Mouse (Mus musculus) lung, postnatal 4 days (tissue): ENCODE measurements around the gene Sclt1.

ENCODE experiments used
- DNase-seq, 2 experiments: peaks; one replicate each; pipeline ENCODE4 v3.0.0; 2021

Sclt1 gene

DNA sequence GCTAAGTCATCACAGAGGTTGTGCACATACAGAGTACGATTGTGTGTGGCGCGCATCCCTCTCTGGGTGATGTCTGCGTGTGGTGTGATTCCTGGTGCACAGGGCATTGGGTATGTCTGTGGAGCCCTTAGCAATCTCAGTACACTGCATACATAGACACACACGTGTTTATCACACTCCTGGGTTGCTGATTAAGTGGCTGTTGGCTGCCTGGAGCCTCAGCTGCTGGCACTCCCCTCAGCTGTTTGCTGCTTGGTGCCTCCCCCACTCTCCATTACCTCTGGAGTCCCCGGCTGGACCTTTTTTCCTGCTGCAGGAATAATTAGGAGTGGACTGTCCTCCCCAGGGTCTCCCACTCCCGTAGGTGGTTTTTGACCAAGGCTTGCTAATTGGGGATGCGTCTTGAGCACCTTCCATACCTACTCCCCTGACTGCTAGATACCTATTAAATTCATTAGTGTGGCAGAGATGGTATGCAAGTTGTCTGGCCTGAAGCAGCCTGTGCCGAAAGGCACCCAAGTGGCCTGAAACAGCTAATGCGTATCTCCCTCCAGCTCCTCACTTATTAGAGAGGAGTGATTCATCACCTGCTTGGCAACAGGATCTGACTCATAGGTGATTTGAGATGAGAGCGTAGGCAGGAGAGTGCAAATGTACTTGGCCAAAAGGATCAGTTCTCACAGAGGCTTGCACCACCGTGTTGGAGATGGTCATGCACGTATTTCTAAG lies 136.5 kb downstream of the Sclt1 start:
- DNase-seq, result peak in 1 of 2 experiments; percentile 21

DNA sequence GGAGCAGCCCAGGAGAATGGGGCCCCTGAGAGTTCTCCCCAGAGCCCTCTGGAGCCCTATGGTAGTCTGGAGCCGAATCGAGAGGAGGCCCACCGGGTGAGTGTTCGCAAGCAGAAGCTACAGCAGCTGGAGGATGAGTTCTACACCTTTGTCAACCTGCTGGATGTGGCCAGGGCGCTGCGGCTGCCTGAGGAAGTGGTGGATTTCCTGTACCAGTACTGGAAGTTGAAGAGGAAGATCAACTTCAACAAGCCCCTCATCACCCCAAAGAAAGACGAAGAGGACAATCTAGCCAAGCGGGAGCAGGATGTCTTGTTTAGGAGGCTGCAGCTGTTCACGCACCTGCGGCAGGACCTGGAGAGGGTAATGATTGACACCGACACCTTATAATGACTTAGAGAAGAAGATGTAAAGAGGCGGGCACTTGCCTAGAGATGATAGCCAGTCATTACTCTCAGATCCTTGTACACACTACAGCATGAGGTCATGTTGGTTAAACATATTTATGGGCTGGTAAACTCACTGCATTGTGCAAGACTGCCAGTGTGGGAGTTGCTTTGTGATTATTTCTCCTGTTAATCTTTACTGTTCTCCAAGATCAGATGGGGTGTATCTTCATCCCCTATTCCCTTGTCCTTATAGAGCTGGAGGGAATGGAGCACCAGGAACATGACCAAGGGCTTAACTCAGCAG lies 137.5 kb downstream of the Sclt1 start:
- peak in 1 of 2 experiments; percentile 12 for DNase-seq

DNA sequence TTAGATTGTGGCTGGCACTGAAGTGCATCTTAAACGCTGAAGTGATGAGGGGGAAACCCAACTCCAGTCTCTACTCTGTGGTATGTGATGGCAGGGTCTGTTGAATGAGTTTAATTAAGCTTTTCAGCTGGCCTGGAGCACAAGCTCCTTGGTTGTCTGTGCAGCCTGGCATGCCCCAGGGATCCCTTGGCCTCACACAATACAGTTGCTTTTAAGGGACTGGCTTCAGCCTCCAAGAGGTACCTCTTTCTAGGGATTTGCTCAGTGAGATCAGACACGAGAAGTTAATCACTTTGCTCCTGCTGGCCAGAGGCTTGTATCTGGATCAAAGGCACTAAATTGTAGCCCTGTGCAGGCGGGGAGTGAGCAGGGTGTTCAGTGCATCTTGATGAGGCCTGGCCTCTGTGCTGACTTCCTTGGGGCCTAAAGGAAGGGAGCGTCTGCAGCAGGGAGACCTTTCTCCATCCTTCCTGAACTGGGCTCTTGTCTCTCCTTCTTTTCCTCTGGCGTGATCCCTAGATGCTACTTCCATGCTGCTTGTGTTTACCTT lies 138.8 kb downstream of the Sclt1 start:
- DNase-seq, result no peak

DNA sequence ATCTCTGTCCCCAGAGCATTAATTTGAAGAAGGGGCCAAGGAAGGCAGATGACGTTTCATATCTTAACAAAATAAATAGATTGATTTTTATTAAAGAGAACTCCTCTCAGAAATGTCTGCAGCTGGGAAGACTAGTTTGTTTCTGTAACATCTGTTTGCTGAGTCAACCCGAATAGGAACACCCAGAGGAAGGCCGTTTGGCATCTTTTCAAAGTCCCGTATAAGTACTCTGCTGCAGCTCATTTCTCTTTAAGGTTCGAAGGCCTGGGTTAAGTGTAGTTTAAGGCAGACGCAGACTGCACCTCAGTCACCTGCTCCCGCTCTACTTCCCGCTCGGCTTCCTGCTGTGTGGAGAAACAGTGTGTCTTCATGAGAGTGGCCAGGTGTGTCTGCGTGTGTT lies 139.4 kb downstream of the Sclt1 start:
- DNase-seq, result no peak

DNA sequence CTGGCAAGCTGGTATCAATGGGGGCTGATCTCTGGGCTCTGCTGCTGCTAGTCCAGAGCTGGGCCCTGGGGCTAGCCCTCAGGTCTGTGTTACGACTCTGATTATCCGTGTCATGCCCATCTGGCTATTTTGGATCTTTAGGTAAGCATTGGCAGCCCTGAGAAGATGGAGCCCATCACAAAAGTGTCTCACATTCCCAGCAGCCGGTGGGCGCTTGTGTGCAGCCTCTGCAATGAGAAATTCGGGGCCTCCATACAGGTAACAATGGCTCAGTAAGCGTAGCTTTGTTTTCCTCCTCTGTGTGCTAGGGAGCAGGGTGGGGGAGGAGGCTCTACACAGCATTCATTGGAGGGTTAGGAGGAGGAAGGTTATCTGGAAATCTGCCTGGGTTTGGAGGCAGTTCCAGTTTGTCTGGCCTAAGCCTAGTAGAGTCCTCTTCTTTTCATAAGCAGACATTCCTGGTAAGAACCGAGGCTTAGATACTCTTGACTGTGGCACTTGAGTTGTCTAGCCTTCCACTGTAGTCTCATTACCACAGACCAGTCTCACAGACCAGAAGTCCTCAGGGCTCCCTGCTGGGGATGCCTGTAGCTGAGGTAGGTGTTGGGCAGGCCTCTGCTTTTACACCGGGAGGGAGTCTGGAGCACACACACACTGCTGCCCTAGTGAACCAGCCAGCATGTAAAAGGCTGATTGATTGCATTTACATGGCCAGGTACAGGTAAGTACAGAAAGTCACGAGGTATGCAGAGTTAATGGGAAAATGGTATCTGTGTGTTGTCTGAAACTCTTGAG lies 140.9 kb downstream of the Sclt1 start:
- no peak for DNase-seq

DNA sequence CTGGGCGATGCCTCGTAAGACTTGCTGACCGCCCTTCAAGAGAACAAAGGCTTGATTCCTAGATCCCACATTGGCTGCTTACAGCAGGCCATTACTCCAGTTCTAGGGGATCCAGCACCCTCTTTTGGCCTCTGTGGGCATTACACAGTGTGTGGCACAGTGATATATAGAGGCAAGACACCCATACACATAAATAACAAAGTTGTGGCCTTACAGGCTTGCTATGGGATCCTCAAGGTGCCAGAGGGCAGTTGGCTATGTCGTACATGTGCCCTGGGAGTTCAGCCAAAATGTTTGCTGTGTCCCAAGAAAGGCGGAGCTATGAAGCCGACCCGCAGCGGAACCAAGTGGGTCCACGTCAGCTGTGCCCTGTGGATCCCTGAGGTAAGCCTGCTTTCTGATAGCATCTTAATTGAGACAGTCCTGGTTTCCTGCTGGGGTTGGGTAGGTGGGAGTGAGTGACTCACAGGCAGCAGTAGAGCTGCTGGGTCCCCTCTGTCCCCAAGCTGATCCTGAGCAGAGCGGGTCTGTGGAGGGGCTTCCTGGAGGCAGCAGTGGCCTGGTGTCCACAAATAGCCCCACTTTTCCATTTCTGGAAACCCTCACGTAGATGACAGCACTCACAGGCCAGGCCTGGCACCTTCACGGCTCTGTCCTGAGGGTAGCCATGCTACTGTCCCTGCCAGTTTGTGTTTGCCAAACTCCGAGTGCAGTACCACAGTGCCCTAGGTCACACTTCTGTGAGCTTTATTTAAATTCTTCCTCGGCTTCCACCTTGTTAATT lies 142.3 kb downstream of the Sclt1 start:
- peak in 1 of 2 experiments; percentile 61 for DNase-seq

DNA sequence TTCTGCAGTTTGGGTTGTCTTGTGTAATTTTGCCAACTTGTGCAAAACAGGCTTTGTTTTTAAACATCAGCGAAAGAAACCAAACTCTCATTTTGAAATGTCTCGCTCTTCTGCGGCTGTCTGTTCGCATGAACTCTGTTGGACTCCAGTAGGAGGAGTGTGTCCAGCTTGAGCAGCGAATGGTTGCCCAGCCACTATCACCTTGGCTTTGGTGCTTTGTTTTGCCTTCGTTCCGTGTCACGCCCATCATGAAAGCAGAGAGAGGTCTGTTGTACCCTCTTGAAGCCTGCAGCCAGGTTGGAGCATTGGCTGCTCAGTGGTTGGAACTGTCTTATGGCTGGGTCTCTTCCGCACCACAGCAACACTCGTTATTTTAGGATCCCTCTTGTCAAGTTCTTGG lies 143.1 kb downstream of the Sclt1 start:
- DNase-seq, result no peak

DNA sequence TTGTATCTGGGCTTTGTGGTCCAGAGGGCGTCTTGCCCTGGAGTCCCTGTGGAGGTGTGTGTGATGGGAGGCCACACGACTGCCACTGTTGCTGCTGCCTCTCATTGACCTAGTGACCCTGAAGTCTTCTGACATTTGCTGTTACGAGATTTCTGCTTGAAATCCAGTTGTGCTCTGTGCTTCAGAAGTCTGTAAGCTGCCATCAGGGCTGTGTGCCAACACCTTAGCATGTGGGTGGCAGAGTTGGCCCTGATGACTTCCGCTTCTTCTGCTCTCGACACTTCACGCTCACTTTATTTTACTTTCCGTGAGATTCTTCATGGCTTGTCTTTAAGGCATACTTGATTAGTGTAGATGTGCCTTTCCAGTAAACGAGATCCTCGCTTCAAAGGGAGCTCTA lies 143.9 kb downstream of the Sclt1 start:
- DNase-seq, result no peak

DNA sequence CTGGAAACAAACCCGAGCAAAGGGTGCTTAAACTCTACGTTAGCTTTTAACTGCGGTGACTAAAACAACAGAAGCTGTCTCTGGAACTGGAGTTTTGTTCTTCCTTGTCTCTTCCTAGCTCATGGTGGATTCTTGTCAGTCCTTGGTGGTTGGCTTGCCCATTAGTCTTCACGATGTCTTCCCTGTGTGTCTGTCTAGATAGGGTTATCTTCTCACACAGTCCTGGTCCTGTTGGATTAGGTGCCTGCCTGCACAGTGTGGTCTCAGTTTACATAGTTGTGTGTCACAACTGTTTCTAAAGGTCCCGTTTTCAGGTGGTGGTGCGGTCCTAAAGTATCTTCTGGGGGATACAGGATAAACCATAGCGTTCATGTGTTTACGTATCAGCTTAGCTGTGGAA lies 145.3 kb downstream of the Sclt1 start:
- DNase-seq, result no peak

DNA sequence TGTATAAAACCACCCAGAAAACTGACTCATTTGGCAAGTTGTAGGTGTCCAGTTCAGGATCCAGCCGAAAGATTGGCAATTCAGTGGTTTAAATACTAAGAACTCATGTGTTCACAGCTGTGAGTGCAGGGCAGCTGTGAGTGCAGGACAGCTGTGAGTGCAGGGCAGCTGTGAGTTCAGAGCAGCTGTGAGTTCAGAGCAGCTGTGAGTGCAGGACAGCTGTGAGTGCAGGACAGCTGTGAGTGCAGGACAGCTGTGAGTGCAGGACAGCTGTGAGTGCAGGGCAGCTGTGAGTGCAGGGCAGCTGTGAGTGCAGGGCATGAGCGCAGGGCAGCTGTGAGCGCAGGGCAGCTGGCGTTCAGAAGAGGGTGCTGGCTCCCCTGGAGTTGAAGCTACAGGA lies 147.3 kb downstream of the Sclt1 start:
- no peak for DNase-seq

DNA sequence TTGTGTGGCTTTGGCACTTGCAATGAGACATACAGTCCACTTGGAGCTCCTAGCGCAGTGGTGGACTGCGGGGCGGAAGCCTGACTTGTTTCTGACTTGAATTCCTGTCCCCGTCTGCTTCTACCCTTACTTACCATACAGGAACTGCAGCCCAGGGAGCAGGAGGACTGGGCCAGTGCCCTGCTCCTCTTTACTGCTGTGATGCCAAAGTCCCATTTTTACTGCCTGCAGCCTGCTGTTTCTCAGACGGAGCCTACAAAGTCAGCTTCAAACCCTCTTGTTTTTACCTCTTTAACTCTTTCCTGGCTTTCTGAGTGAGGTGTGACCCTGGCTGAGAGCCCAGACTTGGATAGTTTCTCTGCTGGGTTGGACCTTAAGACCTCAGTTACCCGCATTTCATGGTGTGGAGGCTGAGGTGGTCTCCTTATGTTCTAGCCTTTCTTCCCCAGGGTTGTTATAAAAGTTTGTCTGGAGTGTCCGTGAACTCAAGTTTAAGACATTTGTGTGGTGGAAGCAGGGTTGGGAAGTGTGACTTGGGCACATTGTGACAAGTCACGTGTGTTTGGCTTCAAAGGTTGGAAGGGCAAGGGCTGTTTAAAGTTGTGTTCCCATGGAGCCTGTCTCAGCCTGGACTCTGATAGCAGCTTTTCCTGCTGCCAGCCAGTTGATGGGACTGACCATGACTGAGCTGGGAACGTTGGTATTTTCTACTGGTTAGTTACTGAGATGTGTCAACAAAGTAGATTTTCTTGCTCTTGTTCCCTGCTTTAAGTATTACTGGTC lies 148.0 kb downstream of the Sclt1 start:
- no peak for DNase-seq

DNA sequence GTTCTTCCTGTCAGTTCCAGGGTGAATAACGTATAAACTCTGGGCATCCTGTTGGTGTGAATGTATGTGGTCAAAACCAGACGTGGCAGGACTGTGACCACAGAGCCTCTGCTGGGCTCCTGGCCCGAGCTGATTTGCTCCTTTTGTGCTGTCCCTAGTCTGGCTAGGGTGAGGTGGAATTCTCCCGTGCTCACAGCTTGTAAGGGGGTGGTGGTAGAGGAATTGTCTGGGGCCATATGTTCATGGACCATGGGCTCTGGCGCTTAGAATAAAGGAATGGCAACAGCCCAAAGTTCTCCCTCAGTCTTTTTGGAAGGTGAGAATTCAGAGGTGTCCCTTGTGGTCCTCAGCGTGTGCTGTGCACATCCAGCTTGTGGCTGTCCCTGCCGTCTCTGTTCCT lies 149.5 kb downstream of the Sclt1 start:
- DNase-seq, result no peak

DNA sequence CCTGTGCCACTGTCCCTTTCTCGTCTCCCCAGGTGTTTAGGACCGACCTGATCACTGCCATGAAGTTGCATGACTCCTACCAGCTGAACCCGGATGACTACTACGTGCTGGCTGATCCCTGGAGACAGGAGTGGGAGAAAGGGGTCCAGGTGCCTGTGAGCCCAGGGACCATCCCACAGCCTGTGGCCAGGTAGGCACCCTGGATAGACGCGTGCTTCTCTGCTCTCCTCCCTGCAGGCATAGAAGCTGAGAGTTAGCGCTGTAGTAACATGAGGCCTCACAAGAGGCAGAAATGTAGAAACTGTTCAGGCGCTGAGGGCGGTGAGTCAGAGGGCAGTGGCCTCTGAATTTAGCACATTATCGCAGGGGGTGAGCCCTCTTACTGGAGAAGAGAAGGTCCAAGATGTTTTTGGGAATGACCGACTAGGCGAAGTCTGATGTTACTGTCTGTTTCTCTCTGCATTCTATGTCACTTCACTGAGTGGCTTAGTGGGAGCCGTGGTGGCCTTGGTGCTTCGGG lies 150.6 kb downstream of the Sclt1 start:
- DNase-seq, result no peak

DNA sequence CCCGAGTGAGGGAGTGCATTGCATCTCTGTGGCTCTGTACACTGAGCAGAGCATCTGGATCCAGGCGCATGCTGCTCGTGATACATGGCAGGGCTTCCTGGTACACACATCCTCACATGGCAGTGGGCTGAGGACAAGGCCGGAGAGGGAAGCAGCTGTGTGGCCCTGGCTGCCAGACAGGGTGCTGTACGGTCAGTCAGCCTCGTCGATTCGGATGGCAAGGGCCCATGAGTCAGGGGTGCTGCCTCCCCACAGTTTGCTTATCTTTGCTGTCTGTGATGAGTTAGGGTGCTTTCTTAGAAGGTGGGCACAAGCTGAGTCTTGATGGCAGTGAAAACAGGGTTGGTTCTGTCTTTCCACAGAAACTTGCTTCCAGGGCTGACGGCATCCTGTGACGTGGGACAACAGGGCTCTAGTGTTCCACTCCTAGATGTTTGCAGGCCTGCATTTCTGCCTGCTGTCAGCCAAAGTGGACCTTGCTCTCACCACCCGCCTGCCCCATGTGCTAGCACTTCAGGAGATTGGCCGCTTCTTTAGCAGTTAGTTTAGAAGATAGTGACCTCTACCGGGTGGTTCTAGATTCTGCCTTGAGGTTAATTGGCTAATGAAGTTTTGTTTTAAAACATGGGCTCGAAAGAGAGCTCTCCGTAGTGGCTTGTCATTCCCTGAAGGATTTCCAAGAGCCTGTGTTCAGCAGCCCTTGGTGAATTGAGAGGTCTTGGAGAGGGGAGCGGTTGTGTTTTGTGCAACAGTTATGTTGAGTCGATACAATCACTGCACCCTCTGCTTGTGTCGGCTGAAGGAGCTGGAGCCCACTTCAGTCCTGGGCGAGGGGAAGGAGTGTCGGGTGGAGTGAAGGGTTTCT lies 151.4 kb downstream of the Sclt1 start:
- peak in 1 of 2 experiments; percentile 53 for DNase-seq

DNA sequence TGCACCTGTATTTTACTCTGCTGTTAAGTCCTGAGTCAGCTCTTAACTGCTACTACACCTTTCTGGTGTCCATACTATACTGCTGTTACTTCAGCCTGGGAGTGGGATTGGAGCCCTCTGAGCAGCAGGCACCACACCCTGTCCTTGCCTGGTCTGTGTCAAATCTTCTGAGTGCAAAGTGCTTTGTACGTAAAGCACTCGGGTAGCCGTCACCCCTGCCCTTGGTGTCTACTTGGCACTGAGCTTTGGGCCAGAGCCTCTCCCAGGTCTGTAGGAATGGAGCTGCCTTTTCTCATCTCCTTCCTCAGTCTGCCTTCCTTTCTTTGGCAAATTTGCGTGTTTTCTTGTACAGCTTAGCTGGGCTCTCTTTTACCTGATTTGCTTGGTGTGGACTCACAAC lies 152.3 kb downstream of the Sclt1 start:
- DNase-seq, result no peak

DNA sequence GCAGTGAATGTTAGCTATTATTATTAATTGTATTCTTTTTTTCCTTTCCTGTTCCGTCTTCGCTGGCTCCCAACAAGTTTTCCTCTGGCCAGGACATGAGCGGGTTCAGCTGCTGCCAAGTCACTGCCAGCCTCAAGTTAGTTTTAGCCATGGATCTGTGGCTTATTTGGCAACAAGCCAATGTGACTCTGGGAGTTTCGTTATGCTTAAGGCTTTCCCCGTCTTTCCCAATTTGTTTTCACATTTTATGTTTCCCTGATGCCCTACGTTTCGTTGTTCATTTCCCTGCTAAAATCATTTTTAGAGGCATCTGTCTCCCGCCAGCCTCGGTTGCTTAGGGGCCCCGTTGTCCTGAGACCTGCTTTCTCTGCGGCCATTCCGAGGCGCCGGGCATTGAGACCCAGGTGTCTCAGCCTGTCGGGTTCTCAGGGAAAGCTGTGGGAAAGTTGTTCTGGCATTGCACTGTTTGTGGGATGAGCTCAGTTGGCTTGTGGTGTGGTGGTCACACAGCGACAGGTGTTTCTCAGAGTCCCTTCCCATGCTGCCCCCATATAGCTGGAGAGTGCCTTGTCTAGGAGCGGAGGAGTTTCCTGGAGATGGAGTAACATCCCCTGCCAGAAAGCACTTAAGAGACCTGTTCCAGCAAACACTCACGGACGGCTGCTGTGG lies 152.9 kb downstream of the Sclt1 start:
- DNase-seq, result no peak

DNA sequence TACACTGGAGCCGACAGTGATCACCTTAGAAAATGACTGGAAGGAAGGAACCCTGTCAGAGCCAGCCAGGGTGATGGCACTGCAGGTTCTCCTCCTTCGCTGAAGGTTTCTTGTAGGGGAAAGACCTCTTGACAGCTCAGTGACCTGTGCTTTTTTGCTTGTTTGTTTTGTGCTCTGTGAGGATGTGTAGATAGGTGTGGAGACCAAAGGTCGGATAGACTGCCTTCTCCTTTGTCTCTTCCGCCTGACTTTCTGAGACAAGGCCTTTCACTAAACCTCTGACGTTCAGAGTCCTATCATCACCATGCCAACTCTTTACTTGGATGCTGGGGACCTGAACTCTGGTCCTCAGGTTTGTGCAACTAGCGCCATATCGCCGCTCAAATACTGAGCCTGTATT lies 153.8 kb downstream of the Sclt1 start:
- no peak for DNase-seq

DNA sequence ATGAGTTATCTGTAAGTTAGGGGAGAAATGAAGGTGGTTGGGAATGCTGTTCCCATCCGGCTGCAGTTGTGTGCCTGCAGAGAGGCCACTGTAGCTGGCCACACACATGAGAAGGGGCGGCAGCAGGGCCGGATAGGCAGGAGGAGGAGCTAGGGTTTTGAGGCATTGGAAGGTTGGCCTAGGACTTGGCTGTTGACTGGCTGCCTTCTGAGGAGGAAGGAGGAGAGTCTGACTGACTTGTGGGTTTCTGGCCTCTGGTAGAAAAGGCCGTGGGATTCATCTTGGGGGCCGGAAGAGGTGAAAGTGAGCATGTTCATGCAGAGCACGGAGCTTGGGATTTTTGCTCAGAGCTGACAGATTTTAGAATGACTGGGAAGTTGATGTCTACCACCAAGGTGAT lies 154.7 kb downstream of the Sclt1 start:
- DNase-seq, result peak; percentile 51 to 62

DNA sequence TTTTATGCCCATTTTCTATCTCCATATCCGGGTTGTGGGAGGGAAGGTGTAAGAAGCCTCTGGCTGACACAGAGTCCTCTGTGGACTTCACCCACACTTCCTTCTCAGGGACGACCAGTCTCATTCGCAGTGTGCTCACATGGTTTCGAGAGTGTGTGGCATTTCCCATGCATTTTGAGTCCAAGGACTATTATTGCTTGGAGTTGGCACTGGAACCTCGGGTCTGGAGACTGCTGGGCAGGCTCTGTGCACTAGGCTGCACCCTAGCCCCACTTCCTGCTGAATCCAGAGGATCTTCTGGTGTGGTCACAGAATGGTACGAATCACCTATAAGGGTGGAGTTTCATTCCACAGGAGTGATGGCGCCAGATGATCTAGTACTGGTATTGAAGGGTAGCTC lies 155.4 kb downstream of the Sclt1 start:
- DNase-seq, result no peak

DNA sequence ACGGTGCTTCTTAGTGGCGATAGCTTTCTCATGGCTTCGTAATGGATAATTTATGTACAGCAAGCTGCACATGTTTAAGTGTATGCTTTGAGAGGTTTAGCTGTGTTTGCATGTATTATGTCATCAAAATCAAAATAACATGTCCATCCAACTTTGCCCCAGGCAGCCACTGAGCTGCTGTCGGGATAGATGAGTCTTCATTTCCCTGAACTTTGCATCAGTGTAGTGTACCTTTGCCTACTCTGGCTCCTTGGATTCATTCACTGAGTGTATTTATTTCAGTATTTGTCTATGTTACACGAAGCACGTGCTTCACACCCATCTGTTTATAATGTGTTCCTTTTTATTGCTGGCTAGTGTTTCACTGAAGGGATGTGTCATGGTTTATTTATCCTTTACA lies 156.0 kb downstream of the Sclt1 start:
- no peak for DNase-seq
